Mouse (Mus musculus) hindlimb bud, embryonic 11.5 days (tissue): Measurements from ENCODE around the gene Gse1.

ENCODE experiments used
- DNase-seq: peaks from one replicate; pipeline ENCODE4 v3.0.0-alpha.2; 2012; ENCODE audit warnings: low read depth, low spot score; ENCODE audit errors: extremely low spot score

Gene Gse1

GRCm38 (mm10) chr8:120588908-120589771 lies 360.9 kb downstream of the Gse1 start, which contains the start of gene Gins2:
Gins2 (minus strand) TSS chr8:120589304.
- DNase-seq, result peak; percentile 97

- DNase-seq, result no peak
Observed at GRCm38 (mm10) chr8:120589921-120590320, 361.7 kb downstream of the Gse1 start.

GRCm38 (mm10) chr8:120591587-120592292 lies 363.5 kb downstream of the Gse1 start:
- no peak for DNase-seq

- no peak for DNase-seq
Observed at GRCm38 (mm10) chr8:120594571-120594970, 366.3 kb downstream of the Gse1 start.

- peak; percentile 57 for DNase-seq
Observed at GRCm38 (mm10) chr8:120595963-120596362, 367.7 kb downstream of the Gse1 start.

- no peak for DNase-seq
Observed at GRCm38 (mm10) chr8:120598579-120598978, 370.3 kb downstream of the Gse1 start.

GRCm38 (mm10) chr8:120599504-120599903 lies 371.2 kb downstream of the Gse1 start:
- no peak for DNase-seq

- no peak for DNase-seq
Observed at GRCm38 (mm10) chr8:120602672-120603071, 374.4 kb downstream of the Gse1 start.

GRCm38 (mm10) chr8:120607460-120607859 lies 379.2 kb downstream of the Gse1 start:
- DNase-seq, result no peak

- DNase-seq, result peak; percentile 56
Observed at GRCm38 (mm10) chr8:120607885-120608284, 379.6 kb downstream of the Gse1 start.

GRCm38 (mm10) chr8:120610824-120611223 lies 382.6 kb downstream of the Gse1 start:
- DNase-seq, result no peak

GRCm38 (mm10) chr8:120614491-120614890 lies 386.2 kb downstream of the Gse1 start:
- no peak for DNase-seq

GRCm38 (mm10) chr8:120616663-120617626 lies 388.7 kb downstream of the Gse1 start:
- no peak for DNase-seq

GRCm38 (mm10) chr8:120618110-120618509 lies 389.9 kb downstream of the Gse1 start:
- peak; percentile 52 for DNase-seq

- no peak for DNase-seq
Observed at GRCm38 (mm10) chr8:120619235-120620180, 391.3 kb downstream of the Gse1 start.

GRCm38 (mm10) chr8:120620441-120620840 lies 392.2 kb downstream of the Gse1 start:
- DNase-seq, result no peak

- DNase-seq, result no peak
Observed at GRCm38 (mm10) chr8:120622161-120622560, 393.9 kb downstream of the Gse1 start.

GRCm38 (mm10) chr8:120623608-120624007 lies 395.4 kb downstream of the Gse1 start:
- DNase-seq, result no peak

- DNase-seq, result no peak
Observed at GRCm38 (mm10) chr8:120626461-120626860, 398.2 kb downstream of the Gse1 start.

- no peak for DNase-seq
Observed at GRCm38 (mm10) chr8:120627298-120627697, 399.0 kb downstream of the Gse1 start.
